Mouse (Mus musculus): ENCODE results near the gene Alcam.

Gene Alcam

GRCm38 (mm10) chr16:52453971-52454514 is at the start of gene Alcam:
Gene Alcam, minus strand, starts transcription at chr16:52454074.
- DNase-seq = peak; percentile 29 to 57

GRCm38 (mm10) chr16:52498757-52499335 is 45.0 kb upstream of the Alcam start:
- DNase-seq = no peak

- no peak for DNase-seq
Measured at GRCm38 (mm10) chr16:52490542-52490941, 36.7 kb upstream of the Alcam start.

- no peak for DNase-seq
Measured at GRCm38 (mm10) chr16:52474235-52474634, 20.4 kb upstream of the Alcam start.

- DNase-seq = no peak
Measured at GRCm38 (mm10) chr16:52473089-52473488, 19.2 kb upstream of the Alcam start.

- DNase-seq = no peak
Measured at GRCm38 (mm10) chr16:52472635-52473034, 18.8 kb upstream of the Alcam start.

- DNase-seq = no peak
Measured at GRCm38 (mm10) chr16:52472059-52472458, 18.2 kb upstream of the Alcam start.

- no peak for DNase-seq
Measured at GRCm38 (mm10) chr16:52470881-52471280, 17.0 kb upstream of the Alcam start.

- no peak for DNase-seq
Measured at GRCm38 (mm10) chr16:52470226-52470625, 16.4 kb upstream of the Alcam start.

GRCm38 (mm10) chr16:52468426-52468825 is 14.6 kb upstream of the Alcam start:
- no peak for DNase-seq

- no peak for DNase-seq
Measured at GRCm38 (mm10) chr16:52466770-52467169, 12.9 kb upstream of the Alcam start.

- no peak for DNase-seq
Measured at GRCm38 (mm10) chr16:52464597-52464996, 10.7 kb upstream of the Alcam start.

- peak; percentile 96 to 97 for DNase-seq
Measured at GRCm38 (mm10) chr16:52452862-52453715, 785 bp downstream of the Alcam start.

- peak in 1 of 2 experiments; percentile 40 for DNase-seq
Measured at GRCm38 (mm10) chr16:52452477-52452831, 1.4 kb downstream of the Alcam start.

- DNase-seq = no peak
Measured at GRCm38 (mm10) chr16:52451786-52452476, 1.9 kb downstream of the Alcam start.

- DNase-seq = peak in 1 of 2 experiments; percentile 35
Measured at GRCm38 (mm10) chr16:52451101-52451785, 2.6 kb downstream of the Alcam start.

- DNase-seq = peak in 1 of 2 experiments; percentile 59
Measured at GRCm38 (mm10) chr16:52450245-52451100, 3.4 kb downstream of the Alcam start.

- DNase-seq = no peak
Measured at GRCm38 (mm10) chr16:52449889-52450244, 4.0 kb downstream of the Alcam start.

- no peak for DNase-seq
Measured at GRCm38 (mm10) chr16:52445984-52446383, 7.9 kb downstream of the Alcam start.

- DNase-seq = no peak
Measured at GRCm38 (mm10) chr16:52443635-52444505, 10.0 kb downstream of the Alcam start.

GRCm38 (mm10) chr16:52443055-52443454 is 10.8 kb downstream of the Alcam start:
- no peak for DNase-seq

All from kidney, postnatal 36 days (tissue).